8 mouse cellular contexts compared by ENCODE assay signal in the genomic region with DNA sequence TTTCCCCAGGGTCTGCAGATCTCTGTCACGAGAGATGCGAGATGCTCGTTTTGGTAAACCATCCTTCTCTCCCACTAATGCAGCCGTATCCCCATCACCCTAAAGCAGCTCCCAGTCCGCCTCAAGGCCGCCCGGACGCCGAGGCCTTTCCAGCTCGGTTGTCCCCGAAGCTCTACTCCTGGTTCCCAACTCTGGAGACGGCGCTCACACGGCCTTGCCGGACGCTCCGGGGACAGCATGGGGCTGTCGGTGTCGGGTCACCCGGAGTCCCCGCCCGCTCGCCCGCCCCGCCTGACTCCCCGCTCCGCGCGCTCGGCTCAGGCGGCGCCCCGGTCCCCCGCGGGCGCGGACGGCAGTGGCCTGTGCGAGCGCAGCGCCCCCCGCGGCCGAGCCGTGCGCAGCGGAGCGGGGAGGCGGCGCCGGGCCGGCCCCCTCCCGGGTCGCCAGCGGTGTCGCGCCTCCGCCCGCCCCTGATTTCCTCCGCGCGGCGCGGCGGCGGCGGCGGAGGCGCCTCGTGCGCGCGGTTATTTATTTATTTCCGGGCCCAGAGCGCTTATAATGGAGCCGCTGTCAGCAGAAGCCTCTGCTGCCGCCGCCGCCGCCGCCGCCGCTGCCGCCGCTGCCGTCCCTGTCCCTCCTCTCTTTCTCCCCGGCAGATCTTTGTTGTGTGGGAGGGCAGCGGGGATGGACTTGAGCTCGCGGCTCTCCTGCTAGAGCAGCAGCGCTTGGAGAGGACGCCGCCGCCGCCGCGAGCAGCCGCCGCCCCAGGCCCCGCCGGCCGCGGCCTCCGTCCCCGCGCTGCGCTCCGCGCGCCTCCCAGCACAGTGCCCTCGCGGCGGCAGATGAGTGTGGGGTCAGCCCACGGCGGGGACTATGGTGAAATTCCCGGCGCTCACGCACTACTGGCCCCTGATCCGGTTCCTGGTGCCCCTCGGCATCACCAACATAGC. TPM values are rescaled to one million over a fixed set of nuclear protein-coding genes. Genes with fewer than 3 reads are reported as not detected.
A peak's percentile ranks its signal among the peaks of the same experiment; 100 is the strongest.
DNase-seq lines count a peak whose midpoint lies in the region; ATAC-seq and TF ChIP-seq lines count a peak whose summit lies in the region.

TSS of gene Ank (plus strand) at position 547 of the 950 bp plus-strand sequence.

- H3K4me1 ChIP-seq in G1E (ENCODE audit: insufficient read depth, low read depth, low read length): peaks cover 42% of the 10 kb centered on the region
- H3K4me1 ChIP-seq in lung, embryonic 16.5 days (replicated peaks; ENCODE audit: control insufficient read depth, insufficient read depth, low read length): peaks cover 2% of the 10 kb centered on the region; the same call in 1 of the 2 replicates
- H3K4me1 ChIP-seq in olfactory bulb, adult 2 months (ENCODE audit: control insufficient read depth, insufficient read depth, low read length): peaks cover 10% of the 10 kb centered on the region

- peak within 1 kb of the TSS; percentile 83 for H3K9ac ChIP-seq in lung, embryonic 16.5 days (ENCODE audit: low read length)

- 0 out of 2 replicates have a peak, but pooled peaks cover 2% of the 10 kb centered on the region for H3K27me3 ChIP-seq in G1E (ENCODE audit: insufficient read depth, low read length)
- peaks cover 2% of the 10 kb centered on the region for H3K27me3 ChIP-seq in lung, embryonic 16.5 days (ENCODE audit: control insufficient read depth, insufficient read depth, low read depth, low read length)

- WGBS in lung, embryonic 16.5 days: under 1% methylated on average over 82 of the region's 120 CpGs
- 3% methylated on average over 120 of the region's 120 CpGs for WGBS in olfactory bulb, adult 2 months

- H3K4me3 ChIP-seq in G1E (ENCODE audit: low read depth, low read length): peak within 1 kb of the TSS; percentile 94
- H3K4me3 ChIP-seq in lung, embryonic 16.5 days (ENCODE audit: low read length): peak within 1 kb of the TSS; percentile 80
- H3K4me3 ChIP-seq in olfactory bulb, adult 2 months (ENCODE audit: insufficient read depth, low read depth, low read length): peak within 1 kb of the TSS; percentile 100

- H3K36me3 ChIP-seq in G1E (replicated peaks): peaks cover 10% of the 10 kb centered on the region
- H3K36me3 ChIP-seq in lung, embryonic 16.5 days (ENCODE audit: control insufficient read depth, insufficient read depth, low read length): no peaks in the 10 kb centered on the region

- ATAC-seq in G1E (ENCODE audit: extremely low read depth, insufficient number of reproducible peaks, low FRiP score, poor library complexity, severe bottlenecking): no peak
- ATAC-seq in hematopoietic stem cell, adult 5-6 weeks (replicated peaks in 1 of 2; ENCODE audit: insufficient read depth in 1 of 2, low FRiP score in 2 of 2, low TSS enrichment in 1 of 2, low read depth in 1 of 2, poor library complexity in 2 of 2, severe bottlenecking in 2 of 2): peak; percentile 28 to 54; a peak in 3 of 4 replicates
- peak; percentile 96 for ATAC-seq in lung, embryonic 16.5 days (ENCODE audit: low read depth)

- H3K9me3 ChIP-seq in G1E (replicated peaks): no peaks in the 10 kb centered on the region
- H3K9me3 ChIP-seq in lung, embryonic 16.5 days (ENCODE audit: control insufficient read depth, low read length): no peaks in the 10 kb centered on the region

- DNase-seq in G1E (ENCODE audit: low spot score): peak; percentile 73
- peak; percentile 81 for DNase-seq in cerebellum, adult 9-10 months
- peak in 1 of 2 experiments; percentile 82 for DNase-seq in frontal cortex, adult 2 months (ENCODE audit: extremely low spot score in 1 of 2, low spot score in 1 of 2)
- DNase-seq in layer of hippocampus, adult 9-11 months: peak; percentile 84
- peak; percentile 35 to 43 for DNase-seq in thymus, adult 18-20 months

- H3K4me2 ChIP-seq in lung, embryonic 16.5 days (ENCODE audit: low read depth, low read length): peak within 1 kb of the TSS; percentile 95

- no peak for TF ChIP-seq POLR2A in olfactory bulb, adult 2 months (IDR thresholded peaks at IDR 0.05; ENCODE audit: insufficient read depth, low read depth, low read length)

- peak within 1 kb of the TSS; percentile 49 for H3K27ac ChIP-seq in lung, embryonic 16.5 days (ENCODE audit: low read length)
- H3K27ac ChIP-seq in olfactory bulb, adult 2 months (ENCODE audit: insufficient read depth, low read depth, low read length): peak within 1 kb of the TSS; percentile 99

- no peak for TF ChIP-seq CTCF in G1E (IDR thresholded peaks at IDR 0.05; ENCODE audit: low read depth, low read length)
- peak; percentile 34 for TF ChIP-seq CTCF in olfactory bulb, adult 2 months (IDR thresholded peaks at IDR 0.05; ENCODE audit: insufficient read depth, low read depth, low read length)

RNA-seq across cellular contexts. Expression of gene Ank, which starts in this region (rescaled TPM):
- total RNA-seq in G1E (2014; fragmentation: Nextera tagmentation) (145 and 154 TPM in 2 replicates), G1E (2017) (38.2 and 39.2 TPM in 2 replicates)
- 28.0 and 37.0 TPM in 2 replicates for polyA plus RNA-seq in G1E (2012)
- polyA plus RNA-seq in frontal cortex, adult 2 months (2012; rRNA removed): 176 and 187 TPM in 2 replicates
- total RNA-seq in hematopoietic stem cell, adult 5-6 weeks (2017): 15.0 and 16.9 TPM in 2 replicates
- 5.0 and 5.7 TPM in 2 replicates for polyA plus RNA-seq in lung, embryonic 16.5 days (2015; fragmentation: Nextera tagmentation; extraction: Ambion mirVana)
- polyA plus RNA-seq in olfactory bulb, adult 2 months (2012; ENCODE audit: insufficient read depth, insufficient read length, low replicate concordance, missing spikeins): not detected in 2 replicates
